Mouse (Mus musculus) embryo, embryonic 10.5 days (tissue): ENCODE data around the gene Them7.

ENCODE experiments used
- DNase-seq: peaks from one replicate; pipeline ENCODE4 v3.0.0-alpha.2; 2015; ENCODE audit warnings: low spot score

The Them7 gene

DNA sequence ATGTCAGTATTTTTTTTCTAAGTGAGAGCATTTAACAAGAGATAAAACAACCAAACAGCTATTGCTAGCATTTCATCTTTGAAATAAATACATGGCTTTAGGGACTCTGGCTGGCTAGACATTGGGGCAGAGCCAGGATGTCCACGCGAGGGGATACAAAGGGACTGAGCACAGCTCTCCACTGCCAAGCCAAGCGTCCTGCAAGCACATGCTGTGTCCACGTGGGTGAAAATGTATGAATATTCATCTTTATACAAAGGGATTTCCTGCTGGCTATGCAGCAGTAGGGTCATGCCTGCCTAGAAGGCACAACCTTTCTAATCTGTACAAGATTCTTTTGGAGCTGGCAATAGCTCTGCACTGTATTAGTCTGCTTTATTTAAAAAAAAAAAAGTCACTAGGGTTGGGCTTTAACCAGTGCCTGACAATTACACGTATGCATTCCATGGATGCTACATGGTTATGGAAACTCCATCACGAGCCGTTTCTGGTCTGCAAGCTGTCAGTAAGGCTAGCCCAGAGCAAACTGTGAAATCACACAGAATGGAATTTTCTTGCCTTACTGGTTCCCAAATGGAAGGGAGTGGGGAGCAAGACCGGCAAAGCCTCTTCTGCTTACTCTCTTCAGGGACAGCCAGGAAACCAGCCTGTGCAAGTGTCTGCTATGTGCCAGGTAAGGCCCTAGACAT, 192.7 kb downstream of the Them7 start:
- DNase-seq, result no peak

DNA sequence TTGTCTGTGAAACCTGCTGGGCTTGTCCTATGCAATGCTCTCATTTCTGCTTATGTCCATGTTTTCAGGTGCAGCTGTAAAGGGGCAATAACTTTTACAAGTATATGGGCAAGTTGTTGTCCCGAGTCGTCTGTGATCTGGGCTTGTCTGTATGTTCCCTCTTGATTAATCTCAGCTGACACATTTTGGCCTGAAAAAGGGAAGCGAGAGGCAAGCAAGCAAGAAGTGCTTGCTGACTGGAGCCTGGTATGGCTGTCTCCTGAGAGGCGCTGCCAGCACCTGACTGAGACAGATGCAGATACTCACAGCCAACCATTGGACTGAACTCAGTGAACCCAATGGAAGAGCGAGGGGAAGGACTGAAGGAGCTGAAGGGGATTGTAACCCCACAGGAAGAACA, 193.5 kb downstream of the Them7 start:
- DNase-seq, result no peak

DNA sequence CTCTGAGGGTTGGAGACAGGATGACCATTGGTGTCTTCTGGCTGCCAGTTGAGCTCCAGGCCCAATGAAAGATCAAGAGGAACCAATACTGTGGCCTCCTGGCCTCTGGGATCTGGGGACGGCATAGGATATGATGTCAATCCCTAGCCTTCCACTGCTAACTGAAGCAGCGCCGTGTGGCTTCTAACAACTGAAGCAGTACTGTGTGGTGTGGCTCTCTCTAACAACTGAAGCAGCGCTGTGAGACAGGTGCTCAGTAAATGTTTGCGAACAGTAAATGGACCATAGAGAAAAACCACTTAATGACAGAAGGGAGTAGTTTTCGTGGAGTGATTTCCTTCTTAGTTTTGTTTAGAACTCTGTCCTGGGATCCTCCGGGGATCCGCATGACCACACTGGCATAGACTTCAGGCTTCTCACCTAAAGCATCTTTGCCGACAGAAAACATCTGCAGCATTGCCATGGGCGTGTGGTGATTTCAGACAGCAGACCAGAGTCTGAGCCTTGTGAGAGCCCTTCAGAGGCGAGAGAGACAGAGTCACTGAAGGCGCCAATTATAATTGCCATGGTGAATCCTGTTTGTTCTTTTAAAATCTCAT, 194.6 kb downstream of the Them7 start:
- DNase-seq, result no peak

DNA sequence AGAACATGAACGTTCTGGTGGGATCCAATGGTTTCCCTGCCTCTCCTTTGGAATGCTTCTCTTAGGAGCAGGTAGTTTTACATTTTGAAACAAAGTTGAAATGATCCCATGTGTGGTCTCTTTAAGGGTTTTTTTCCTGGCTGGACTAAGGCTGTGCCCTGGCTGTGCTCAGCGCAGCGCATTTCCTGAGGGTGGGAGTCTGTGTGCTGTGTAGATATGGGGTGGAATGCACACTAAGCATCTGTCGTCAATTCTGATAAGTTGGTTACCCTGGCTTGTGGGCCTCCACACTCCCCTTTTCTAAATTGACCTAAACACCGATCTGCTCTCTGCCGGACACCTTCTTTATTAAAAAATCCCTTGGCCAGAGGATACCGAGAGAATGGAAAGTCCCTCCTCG, 203.3 kb downstream of the Them7 start:
- no peak for DNase-seq

DNA sequence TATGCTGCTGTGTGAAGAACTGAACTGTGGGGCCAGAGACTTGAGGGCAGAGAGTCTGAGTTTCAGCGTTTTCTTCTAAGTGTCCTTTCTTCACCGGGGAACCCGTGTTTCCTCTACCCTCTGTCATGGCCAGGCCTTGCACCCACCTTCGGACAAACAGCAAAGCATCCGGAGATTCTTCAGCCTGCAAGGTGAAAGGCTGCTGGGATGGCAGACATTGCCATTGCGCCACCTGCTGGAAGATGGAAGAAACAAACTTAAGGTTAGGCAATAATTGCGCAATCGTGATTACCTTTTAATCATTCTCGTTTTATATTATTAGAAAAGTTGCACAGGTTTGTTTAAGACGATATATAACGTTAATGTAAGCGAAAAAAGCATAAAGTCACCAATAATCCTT, 203.9 kb downstream of the Them7 start:
- DNase-seq, result peak; percentile 87

DNA sequence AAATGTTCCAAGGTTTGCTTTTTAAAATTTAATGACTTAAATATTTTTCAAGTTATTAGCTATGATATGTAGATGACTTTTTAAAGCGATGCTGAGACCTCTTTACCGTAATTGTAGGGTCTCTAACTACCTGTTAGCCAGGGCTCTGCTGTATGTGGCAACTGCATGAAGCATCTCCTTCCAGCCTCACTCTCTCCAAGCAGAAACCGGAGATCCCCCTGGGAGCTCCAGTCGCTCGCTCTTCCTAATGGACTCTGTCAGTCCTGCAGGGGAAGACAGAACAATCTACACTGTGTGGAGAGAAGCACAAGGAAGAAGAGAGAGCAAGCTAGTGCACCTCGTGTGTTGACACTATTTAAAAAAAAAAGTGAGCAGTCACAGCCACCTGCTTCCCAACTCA, 204.3 kb downstream of the Them7 start:
- peak; percentile 22 for DNase-seq
